Mouse (Mus musculus): Measurements from ENCODE around the gene Gtf2h5.

Gene Gtf2h5

DNA sequence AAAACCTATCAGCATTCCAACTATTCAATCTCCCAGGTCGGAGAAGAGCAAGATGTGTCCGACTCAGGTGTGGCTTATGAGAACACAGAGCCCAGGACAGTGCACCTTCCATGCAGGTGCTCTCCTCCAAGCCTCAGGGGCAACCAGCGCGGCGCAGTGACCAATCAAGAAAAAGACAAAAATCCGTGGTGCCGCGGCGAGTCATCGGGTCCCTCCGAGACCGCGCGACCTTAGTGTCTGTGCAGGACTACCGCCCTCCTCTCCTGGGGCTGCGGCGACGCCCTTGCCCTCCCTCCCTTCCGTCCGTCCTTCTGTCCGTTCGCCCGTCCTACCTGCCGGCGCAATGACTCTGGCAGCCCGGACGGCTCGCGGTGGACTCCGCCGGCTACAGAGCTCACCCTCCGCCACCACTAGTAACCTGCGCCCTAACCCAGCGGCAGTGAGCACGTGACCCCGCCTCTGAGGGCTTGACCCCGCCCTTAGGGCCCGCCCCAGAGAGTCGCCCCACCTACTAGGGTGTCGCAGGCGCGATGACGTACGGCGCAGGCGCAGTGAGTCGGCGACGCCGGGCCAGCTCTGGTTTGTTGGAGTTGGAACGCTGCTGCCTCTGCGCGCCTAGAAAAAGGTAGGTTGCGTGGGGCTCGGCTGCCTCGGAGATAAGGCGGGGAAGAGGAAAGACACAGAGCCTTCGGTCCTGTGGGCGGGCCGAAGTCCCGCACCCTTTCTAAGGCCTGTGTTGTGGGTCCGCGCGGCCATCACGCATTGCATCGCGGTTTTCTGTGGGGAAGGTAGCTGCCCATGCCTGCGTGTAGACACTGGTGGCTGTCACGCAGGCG lies at the start of gene Gtf2h5, which contains the start of gene Serac1:
Gene Gtf2h5, plus strand, starts transcription at position 500 of the 836 bp plus-strand sequence.
Gene Serac1, minus strand, starts transcription at position 455 of the 836 bp plus-strand sequence.
- peak; percentile 99 for DNase-seq

DNA sequence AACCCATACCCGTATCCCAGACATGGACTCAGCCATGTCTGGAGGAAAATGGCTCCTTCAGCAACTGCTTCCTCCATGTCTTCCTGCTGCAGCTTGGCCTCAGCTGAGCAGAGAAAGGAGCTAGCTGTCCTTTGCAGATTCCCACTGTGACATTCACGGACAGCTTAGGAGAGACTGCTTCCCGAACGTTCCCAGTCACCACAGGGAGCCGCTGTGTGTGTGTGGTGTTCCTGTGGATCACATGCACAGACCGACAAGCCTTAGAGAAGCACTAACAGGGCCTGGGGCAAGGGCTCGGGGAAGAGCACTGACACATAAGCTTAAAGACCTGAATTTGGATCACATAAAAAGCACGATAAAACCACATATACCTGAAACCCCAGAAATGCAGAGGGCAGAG lies 43.9 kb upstream of the Gtf2h5 start:
- DNase-seq, result no peak

DNA sequence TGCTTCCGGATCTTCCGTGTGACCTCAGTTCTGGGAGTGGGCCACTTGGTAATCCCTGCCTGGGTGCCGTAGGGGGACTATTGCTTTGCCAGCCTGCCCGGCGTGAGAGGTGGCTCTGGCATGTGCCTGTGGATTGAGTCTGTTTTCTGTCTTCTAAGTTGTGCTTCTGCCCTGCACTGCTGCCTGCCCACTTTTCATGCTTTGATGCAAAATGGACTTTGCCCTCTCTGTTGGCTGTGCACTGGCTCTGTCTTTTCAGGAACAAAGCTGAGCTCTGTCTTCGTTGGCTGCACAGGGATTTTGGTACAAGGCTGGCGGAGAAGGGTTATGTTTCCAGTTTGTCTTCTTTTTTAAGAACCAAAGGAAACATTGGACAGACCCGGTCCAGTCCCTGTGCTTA lies 43.1 kb upstream of the Gtf2h5 start:
- peak; percentile 57 for DNase-seq

DNA sequence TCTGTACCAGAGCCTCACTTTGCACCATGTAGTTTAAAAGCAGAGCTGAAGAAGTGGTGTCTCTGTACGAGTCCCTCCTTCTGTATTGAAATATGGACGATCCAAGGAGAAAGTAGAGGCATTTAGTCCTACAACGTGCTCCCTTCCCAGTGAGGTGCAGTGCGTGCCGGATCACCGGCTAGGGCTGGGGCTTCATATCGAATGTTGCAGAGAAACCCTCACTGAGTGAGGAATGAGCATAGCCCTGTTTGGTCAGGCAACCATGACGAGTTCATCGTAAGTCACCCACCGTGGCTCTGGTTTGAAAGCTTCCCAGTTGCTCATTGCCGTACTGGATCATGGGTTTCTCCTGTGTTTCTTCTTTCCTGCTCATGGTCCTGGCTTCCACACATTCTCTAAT lies 42.7 kb upstream of the Gtf2h5 start:
- DNase-seq, result no peak

DNA sequence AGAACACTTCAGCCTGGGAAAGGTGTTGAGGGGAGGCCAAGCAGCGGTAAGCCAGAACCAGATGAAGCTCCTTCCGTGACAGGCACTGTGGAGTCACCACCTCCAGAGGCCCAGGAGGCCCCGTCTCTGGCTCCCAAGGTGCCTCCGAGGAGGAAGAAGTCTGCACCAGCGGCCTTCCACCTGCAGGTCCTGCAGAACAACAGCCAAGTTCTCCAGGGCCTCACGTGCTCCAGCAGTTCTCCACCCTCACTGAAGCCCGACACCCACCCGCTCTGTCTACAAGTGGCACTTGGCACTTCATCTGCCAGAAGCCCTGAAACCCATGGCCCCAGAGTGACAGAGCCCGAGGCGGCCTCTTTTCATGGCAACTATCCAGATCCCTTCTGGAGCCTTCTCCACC lies 42.1 kb upstream of the Gtf2h5 start:
- DNase-seq, result no peak

DNA sequence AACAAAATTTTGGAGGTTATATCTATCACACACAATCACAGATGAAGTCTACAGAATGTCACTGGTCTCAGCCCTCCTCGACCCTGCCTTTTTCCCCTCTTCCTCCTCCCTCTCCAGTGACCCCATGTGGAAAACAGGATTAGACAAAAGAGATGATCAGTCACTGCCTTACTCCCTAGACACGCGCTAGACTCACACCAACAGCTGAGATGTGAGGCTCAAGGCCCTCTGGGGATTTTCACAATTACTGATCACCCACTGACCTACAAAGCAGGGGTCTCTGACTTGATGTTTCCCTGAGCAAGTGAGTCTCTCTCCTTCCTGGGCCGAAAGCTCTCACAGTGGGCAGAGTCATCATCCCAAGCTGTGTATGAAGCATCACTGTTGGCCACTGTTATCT lies 26.8 kb upstream of the Gtf2h5 start:
- DNase-seq, result no peak

DNA sequence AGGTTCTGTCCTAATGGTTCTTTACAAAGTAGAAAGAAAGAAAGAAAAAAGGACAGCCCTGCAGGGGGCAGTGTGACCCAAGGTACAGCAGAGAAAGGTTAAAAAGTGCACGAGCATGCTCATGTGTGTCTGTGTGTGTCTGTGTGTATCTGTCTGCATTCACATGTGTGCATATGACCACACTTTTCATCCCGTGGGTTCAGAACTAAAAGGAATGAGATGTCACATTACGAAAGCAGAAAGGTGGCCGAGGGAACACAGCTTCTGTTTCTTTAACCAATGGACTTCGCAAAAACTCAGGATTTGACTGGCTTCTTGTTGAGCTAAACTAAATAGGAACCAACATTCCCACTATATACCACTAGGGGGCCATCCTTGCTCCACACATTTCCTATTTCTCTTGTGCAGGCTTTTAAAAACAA lies 24.6 kb upstream of the Gtf2h5 start:
- DNase-seq, result peak; percentile 71

DNA sequence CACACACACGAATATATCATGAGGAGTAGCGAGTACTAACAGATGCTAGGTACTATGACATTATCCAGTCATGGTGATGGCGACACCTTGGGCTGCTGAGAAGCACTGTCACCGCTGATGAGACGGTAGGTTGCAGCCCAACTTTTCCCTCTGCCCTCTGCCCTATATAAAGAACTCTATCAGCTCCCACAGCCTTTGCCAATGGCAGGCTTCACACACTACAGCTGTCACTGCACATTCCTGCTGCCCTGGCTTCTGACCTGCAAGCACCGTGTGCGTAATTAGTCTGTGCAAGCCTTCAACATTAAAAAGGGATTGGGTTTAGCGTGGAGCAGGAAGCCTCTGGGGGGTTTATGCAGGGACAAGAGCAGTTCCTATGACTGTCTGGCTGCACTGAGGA lies 16.8 kb upstream of the Gtf2h5 start:
- DNase-seq, result no peak

DNA sequence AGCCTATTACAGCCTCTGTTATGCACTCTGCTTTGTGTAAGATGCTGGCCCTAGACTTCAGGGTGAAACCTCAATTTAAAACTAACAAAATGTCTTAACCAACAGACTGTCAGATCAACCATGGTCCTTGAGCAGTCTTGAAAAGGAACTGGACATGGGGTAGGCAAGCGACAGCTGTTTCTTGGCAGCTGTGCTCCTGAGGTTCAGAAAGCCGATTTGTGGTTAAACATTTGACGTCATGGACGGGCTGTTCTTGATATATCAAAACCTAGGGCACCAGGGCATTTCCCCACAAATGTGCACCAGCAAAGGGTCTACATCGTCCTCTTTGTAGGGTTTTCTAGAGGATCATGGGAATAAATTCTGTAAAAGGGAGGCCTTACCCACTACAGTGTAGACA lies 16.1 kb upstream of the Gtf2h5 start:
- no peak for DNase-seq

DNA sequence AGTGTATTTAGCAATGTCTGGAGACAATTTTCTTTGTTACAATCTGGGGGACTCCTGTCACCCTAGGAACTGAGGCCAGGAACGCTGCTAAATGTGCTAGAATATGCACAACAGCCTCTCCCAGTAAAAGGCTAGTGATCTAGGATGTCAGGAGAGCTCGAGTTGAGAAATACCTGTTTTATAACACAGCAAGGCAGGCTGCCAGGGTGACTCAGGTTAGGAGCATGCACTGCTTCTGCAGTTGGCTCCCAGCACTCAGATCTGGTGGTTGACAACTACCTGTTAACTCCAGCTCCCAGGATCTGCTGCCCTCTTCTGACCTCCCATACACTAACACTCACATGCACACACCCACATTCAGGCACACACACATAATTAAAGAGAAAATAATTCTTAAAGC lies 13.6 kb upstream of the Gtf2h5 start:
- DNase-seq, result no peak

DNA sequence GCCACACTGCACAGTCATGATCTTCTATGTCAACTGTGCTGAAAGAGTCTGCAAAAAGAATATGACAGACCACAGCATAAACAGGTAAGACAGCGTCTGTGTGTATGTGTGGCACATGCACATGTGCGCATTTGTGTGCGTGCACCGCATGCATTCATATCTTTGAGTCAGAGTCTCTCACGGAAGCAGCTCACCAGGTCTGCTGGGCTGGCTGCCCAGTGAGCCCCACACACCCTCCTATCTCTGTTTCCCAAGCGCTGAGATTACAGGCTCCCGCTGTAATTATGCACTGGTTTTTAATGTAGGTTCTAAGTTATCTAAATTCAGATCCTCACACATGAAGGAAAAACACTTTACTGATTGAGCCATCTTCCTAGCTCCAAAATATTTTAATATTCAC lies 12.0 kb upstream of the Gtf2h5 start:
- no peak for DNase-seq

DNA sequence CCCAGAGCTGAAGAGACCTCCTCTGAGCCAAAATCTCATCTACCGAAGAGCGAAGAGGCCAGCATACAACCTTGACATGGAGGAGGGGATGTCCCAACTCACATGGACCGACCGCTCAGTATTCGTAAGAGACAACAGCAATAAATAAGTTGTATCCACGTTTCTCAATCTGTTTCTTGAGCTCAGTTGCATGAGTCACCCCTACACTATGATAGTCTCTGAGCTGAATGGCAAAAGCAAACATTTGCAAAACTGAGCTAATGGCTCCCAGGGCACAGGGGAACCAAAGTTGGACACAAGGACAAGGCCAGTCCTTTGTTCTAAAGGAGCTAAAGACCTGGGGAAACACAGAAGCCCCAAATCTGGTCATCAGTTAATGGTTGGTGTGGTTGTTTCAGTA lies 9.7 kb upstream of the Gtf2h5 start:
- DNase-seq, result no peak

DNA sequence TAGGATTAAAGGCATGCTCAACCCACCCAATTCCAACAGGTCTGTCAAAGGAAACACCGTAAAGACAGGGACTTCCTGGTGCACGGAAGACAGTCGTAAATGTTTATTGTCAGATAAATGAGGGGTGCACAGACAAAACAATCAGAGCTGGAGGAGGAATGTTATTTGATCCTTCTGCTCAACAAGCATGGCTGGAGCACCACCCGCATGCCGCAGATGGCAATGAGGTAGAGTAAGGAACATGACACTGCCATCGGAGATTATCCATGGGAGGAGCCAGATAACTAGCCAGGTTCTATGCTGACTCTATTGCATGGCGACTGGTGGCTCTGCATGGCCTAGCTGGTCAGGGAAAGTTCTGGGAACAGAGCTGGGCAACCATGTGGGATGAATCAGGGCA lies 6.2 kb upstream of the Gtf2h5 start:
- DNase-seq, result no peak

DNA sequence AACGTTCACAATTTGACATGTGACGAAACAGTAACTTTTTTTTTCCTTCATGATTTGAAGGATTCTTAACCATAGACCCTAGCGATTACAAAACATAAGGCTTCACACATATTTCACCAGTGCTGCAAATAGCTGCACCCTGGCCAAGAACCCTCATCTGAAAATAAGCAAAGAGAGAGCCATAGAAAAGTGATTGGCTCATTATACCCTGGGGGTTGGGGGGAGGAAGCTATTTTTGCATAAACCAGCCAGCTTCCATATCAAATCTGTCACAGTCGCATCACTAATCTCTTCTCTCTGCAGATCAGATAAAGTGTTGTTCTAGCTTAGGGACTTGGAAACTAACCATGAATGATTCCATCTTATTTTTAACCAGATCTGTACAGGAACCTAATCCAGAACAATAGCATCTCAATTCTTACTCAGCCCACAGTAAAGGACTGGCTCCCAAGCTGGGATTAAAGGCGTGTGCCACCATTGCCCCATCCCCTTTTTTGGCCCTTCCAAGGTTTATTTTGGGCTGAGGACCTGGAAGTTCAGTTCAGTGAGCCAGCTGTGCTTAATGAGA lies 3.8 kb downstream of the Gtf2h5 start:
- no peak for DNase-seq

DNA sequence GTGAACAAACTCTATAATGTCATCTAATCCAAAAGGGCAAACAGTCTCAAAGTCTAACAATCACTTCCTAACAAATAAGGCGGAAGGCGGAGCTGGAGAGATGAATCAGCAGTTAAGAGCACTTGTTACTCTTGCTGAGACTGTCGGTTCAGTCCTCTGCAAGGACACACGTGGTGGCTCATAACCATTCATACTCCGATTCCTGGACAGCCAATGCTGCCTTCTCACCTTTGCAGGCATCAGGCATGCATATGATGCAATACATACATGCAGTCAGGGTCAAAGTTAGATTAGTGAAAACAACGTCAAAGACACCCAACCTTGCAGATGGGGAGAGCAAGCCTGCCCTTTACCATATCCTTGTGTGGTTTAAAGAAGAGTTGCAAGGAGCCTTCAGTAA lies 12.0 kb downstream of the Gtf2h5 start:
- no peak for DNase-seq

DNA sequence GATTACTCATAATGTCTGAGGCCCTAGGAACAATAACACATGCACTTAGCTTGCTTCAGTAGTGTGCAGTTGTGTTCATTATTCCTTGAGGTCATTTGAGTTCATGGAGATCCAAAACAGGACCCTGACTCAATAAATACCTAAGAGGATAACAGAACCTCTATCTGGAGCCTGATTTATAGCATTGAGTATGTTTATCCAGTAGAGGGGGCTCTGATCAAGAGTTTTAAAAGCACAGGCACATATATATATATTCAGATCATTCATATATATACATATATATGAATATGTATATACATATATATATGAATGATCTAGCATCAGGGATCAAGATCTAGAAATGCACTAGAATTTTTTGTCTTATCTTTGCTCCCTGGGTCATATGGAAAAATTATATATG lies 16.0 kb downstream of the Gtf2h5 start:
- DNase-seq, result no peak

DNA sequence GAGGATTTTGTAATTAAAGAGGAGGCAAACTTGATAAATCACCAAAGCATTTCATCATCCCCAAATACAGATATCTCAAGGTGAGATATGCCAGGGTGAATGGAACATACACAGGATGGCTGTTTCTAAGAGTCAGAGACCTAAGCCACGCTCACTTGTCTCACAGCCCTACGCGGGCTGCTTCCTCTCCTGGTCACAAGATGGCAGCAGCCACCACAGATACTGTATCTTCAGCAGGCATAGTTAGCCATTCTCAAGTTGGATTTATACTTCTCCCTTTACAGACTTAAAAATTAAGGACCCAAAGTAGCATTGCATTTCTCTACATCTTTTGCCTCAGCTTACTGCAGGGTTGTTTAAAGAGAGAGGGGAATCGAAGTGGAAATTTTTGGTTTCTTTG lies 18.3 kb downstream of the Gtf2h5 start:
- peak; percentile 66 for DNase-seq

DNA sequence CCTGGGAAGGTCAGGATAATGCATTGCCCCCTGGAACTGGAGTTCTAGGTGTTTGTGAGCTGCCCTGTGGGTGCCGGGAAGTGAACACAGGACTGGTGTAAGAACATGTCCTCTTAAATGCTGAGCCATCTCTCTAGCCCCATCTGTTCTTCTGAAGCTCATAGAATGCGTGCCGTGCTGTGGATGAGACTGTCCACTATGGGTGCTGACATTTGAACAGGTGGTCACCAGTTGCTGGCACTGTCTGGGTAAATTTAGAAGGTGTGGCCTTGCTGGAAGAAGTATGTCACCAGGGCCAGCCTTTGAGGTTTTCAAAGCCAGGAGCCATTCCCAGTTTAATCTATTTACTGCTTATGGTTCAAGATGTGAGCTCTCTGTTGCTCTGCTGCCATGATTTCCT lies 22.7 kb downstream of the Gtf2h5 start:
- DNase-seq, result no peak

DNA sequence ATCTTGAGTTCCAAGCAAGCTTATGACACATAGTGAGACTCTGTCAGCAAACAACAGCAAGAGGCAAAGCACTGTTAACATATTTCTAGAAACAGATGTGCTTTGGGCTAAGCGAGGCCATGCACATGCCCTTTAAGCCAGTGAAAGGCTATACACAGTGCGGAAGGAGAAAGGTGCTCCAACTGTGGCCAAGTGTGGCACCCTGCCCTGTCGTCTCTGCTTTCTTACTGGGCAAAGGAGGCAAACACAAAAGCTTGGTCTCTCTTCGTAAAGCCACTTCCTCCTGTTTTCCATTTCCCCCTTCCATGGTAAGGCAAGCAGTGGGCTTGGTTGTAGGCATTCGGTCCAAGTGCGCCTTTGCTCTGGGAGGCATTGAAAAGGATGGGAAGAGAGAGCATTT lies 24.0 kb downstream of the Gtf2h5 start:
- DNase-seq, result no peak

DNA sequence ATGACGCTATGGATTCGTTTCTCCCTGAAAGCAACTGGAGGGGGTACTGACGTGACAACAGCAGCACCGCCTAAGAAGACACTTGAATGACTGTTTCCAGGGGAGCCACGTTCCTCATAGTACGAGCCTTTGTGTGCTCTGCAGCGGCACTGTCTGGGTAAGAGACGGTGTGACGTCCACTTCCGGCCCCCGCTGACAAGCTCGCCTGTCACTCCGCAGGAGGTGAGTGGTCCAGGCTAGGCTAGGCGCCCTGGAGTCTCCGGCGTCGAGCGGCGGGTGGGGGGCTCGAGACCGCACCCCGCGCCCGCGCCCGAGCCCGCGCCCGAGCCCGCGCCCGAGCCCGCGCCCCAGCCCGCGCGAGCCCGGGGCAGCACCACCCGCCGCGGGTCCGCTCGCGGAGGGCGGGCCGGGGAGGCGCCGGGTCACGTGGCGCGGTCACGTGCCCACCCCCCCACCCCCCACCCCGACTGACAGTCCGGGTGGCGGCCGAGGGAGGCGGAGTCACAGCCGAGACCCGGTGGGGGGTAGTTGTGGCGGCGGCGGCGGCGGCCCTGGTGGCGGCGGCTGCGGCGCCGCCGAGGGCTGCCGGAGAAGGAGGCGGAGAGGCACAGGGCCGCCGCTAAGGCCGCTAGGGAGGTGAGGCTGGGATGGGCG lies 26.9 kb downstream of the Gtf2h5 start, which contains the start of gene Tulp4:
Gene Tulp4, plus strand, starts transcription at position 77 of the 654 bp plus-strand sequence.
- DNase-seq, result peak; percentile 92

DNA sequence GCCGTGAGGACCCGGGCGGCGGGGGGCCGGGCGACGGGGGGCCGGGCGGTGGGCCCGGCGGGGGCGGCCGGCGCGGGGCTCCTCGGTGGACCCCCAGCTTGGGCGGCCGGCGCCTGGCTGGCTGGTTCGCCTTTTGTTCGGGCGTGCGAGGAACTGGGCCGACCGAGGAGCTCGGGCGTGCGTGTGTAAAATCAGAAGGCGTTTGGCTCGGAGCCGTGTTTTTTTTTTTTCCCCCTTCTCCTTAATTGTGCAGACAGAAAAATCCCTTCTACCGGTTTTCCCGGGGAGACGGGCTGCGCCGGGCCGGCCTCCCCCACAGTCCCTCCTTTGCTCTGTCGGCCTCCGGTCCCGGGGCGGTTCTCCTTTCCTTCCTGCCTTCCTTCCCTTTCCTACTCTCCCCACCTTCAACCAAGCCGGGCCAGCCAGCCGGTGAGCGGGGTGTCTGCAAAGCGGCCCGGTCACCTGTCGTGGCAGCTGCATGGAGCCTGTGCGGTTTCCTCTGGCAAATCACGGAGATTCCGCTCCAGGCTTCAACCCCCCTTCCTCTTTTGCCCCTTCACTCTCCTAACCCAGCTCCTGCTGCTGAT lies 27.5 kb downstream of the Gtf2h5 start:
- DNase-seq, result peak; percentile 74

DNA sequence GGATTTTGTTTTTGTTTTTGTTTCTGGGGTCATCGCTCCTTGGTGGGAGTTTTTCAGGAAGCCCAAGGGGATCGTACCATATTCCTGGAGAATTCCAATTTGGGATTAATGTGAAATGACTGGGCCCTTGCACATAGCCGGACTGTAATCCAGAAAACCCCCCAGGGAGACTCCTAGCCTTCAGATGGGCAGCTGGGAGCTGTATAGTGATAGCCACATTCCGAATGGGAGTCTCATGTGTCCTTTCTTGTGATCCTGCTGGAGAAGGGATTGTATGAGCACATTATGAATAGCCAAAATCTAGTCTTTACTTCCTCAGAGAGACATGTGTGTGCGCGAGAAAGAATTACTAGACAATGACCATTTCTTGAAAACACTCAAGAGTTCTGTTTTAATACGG lies 28.6 kb downstream of the Gtf2h5 start:
- no peak for DNase-seq

DNA sequence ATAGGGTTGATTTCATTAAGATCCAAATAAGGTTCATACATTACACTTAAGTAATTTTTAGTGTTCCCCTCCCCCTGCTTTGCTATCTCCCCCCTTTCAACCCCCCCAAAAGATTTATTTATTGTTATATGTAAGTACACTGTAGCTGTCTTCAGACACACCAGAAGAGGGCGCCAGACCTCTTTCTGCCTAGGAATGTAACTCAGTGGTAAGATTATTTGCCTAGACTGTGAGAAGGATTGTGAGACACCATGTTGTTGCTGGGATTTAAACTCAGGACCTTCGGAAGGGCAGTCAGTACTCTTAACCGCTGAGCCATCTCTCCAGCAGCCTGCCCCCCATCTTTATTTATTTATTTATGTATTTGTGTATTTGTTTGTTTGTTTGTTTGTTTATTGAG lies 31.4 kb downstream of the Gtf2h5 start:
- no peak for DNase-seq

DNA sequence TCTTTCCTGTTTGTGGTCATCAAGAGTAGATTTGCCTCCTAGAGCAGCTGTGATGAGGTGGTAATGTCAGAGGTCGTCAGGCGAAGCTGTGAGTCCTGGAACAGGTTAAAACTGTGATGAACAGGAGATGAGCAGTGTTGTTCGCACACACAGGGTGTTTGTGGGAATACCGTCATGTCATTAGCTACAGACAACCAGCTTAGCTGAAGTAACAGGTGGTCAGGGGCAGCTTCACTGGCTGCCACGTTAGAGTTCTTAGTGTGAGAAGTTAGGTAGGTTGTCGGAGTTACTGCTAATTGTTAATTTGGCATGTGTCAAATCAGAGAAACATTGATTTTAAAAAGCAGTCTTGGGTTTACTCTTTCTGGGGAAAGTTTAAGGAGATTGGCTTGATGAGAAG lies 34.1 kb downstream of the Gtf2h5 start:
- no peak for DNase-seq

Data from kidney, postnatal 14 days (tissue).